ENCODE assay signal across 16 mouse cellular contexts in genomic region chr7:51821467-51821866, GRCm38 (mm10).
"Had no signal": no experiment of that assay in that cellular context is flagged by ENCODE, and none has a peak within 500 bp of the region (broad histone marks: within the 10 kb centered on the region; RNA-seq: fewer than 3 reads in every experiment).

No protein-coding gene starts in this region.

- H3K4me2 ChIP-seq: liver, embryonic 13.5 days; lung, embryonic 15.5 days; midbrain, embryonic 11.5 days had no signal

- H3K4me1 ChIP-seq: liver, embryonic 13.5 days; lung, embryonic 15.5 days; megakaryocyte, embryonic 14.5 days had no signal

- H3K27ac ChIP-seq: kidney, postnatal 0 days; liver, embryonic 13.5 days; lung, embryonic 15.5 days; macrophage; stomach, postnatal 0 days had no signal

- ATAC-seq: liver, postnatal 0 days; midbrain, embryonic 16.5 days had no signal

- DNase-seq: kidney, adult 9 months; kidney, postnatal 36 days; layer of hippocampus, adult 9-11 months; layer of hippocampus, postnatal 36 days; liver; liver, embryonic 13.5 days; liver, postnatal 0 days; lung, postnatal 14 days; thymus, postnatal 4 days had no signal

- H3K27me3 ChIP-seq: liver, embryonic 13.5 days; lung, embryonic 15.5 days; megakaryocyte, embryonic 14.5 days had no signal

- H3K36me3 ChIP-seq: liver, embryonic 13.5 days; lung, embryonic 15.5 days had no signal

- H3K4me3 ChIP-seq: liver, embryonic 13.5 days; lung, embryonic 15.5 days; megakaryocyte, embryonic 14.5 days had no signal

- H3K9ac ChIP-seq: liver, embryonic 13.5 days; liver, postnatal 0 days; lung, embryonic 15.5 days had no signal

- H3K9me3 ChIP-seq: liver, embryonic 13.5 days; lung, embryonic 15.5 days; megakaryocyte, embryonic 14.5 days had no signal
